Mouse (Mus musculus): ENCODE results near the gene Tnrc6b. TPM values are rescaled to one million over a fixed set of nuclear protein-coding genes. Genes with fewer than 3 reads are reported as not detected.

Tnrc6b gene
- total and polyA plus RNA-seq, 2 experiments: 7.3 to 18.2 TPM

DNA sequence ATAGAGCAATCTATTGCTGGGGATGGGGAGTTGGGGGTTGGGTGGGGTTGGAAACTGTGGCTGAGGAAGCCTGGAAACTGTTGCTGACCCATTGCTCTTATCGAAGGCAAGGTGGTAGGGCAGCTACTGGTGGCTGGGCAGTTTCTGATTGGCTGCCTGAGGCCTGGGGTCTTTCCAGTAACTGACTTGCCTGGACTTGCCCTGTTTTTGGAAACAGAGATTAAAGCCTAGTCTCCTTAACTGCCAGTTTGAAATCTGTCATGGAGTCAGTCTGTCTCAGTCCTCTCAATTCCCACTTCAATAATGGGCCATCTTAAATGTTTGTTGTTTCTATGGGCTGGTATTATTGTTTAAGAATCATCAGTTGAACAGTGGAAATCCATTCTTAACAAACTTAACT is 63.6 kb downstream of the Tnrc6b start:
- no peak for DNase-seq (ENCODE audit: extremely low read depth, low read depth, low spot score)

DNA sequence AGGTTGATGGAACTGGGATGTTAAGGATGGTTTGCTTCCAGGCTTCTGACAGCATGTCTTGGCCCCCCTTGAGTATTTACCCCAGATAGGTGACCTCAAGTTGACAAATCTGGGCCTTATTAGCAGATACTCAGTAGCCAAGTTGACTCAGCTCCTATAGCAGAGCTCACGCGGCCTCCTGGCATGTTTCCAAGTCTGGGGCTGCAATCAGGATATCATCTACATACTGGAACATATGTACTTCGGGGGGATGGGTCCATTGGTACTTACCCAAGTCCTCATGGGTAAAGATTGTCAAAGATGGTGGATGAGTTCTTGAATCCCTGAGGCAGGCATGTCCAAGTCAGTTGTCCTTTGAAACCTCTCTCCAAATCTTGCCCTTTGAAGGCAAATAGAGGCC is 67.9 kb downstream of the Tnrc6b start:
- 67% methylated on average over 3 of the region's 3 CpGs for WGBS
- Histone ChIP-seq H3K4me1 (ENCODE audit: control insufficient read depth, insufficient read depth, low read length) (no peaks in the 10 kb centered on the region), H3K9ac (ENCODE audit: low read depth, low read length) (no peak overlapping the region)

More for the DNA sequence above, 63.6 kb downstream of the Tnrc6b start:
- WGBS: 100% methylated on average over 1 of the region's 1 CpGs
- H3K27ac ChIP-seq (replicated peaks; ENCODE audit: insufficient read depth, low read depth, low read length): no peak overlapping the region
- TF ChIP-seq POLR2A (IDR thresholded peaks at IDR 0.05; ENCODE audit: extremely low read depth, insufficient read depth, low read length) (no peak), CTCF (IDR thresholded peaks at IDR 0.05; ENCODE audit: low read depth, low read length) (no peak)
- H3K9ac ChIP-seq (ENCODE audit: low read depth, low read length): no peak overlapping the region
- H3K4me3 ChIP-seq (ENCODE audit: insufficient read depth, low read depth, low read length): no peak overlapping the region
- no peaks in the 10 kb centered on the region for H3K27me3 ChIP-seq (ENCODE audit: control insufficient read depth, insufficient read depth, low read length)
- H3K79me2 ChIP-seq (ENCODE audit: control insufficient read depth, insufficient read depth, low read length): peaks cover 24% of the 10 kb centered on the region
- H3K36me3 ChIP-seq (ENCODE audit: control insufficient read depth, insufficient read depth, low read length): no peaks in the 10 kb centered on the region; the same call in 1 of the 2 replicates
- no peaks in the 10 kb centered on the region for H3K4me1 ChIP-seq (ENCODE audit: control insufficient read depth, insufficient read depth, low read length)

GRCm38 (mm10) chr15:80780154-80780751 is 69.1 kb downstream of the Tnrc6b start:
- DNase-seq (ENCODE audit: extremely low read depth, low read depth, low spot score): no peak
- 76% methylated on average over 5 of the region's 5 CpGs for WGBS

More for the DNA sequence above, 67.9 kb downstream of the Tnrc6b start:
- Histone ChIP-seq H3K27ac (replicated peaks; ENCODE audit: insufficient read depth, low read depth, low read length) (no peak overlapping the region), H3K27me3 (ENCODE audit: control insufficient read depth, insufficient read depth, low read length) (no peaks in the 10 kb centered on the region), H3K79me2 (ENCODE audit: control insufficient read depth, insufficient read depth, low read length) (peaks cover 24% of the 10 kb centered on the region), H3K36me3 (ENCODE audit: control insufficient read depth, insufficient read depth, low read length) (no peaks in the 10 kb centered on the region; the same call in 1 of the 2 replicates), H3K4me3 (ENCODE audit: insufficient read depth, low read depth, low read length) (no peak overlapping the region)
- DNase-seq (ENCODE audit: extremely low read depth, low read depth, low spot score): no peak
- no peak for TF ChIP-seq CTCF (IDR thresholded peaks at IDR 0.05; ENCODE audit: low read depth, low read length)
- no peak for TF ChIP-seq POLR2A (IDR thresholded peaks at IDR 0.05; ENCODE audit: extremely low read depth, insufficient read depth, low read length)

GRCm38 (mm10) chr15:80781218-80781806 is 70.2 kb downstream of the Tnrc6b start:
- DNase-seq (ENCODE audit: extremely low read depth, low read depth, low spot score): no peak
- no peak overlapping the region for H3K9ac ChIP-seq (ENCODE audit: low read depth, low read length)
- peaks cover 3% of the 10 kb centered on the region; the same call in 1 of the 2 replicates for H3K36me3 ChIP-seq (ENCODE audit: control insufficient read depth, insufficient read depth, low read length)
- 93% methylated on average over 5 of the region's 5 CpGs for WGBS
- H3K4me3 ChIP-seq (ENCODE audit: insufficient read depth, low read depth, low read length): no peak overlapping the region
- peaks cover 21% of the 10 kb centered on the region for H3K79me2 ChIP-seq (ENCODE audit: control insufficient read depth, insufficient read depth, low read length)
- no peak overlapping the region for H3K27ac ChIP-seq (replicated peaks; ENCODE audit: insufficient read depth, low read depth, low read length)
- no peak for TF ChIP-seq CTCF (IDR thresholded peaks at IDR 0.05; ENCODE audit: low read depth, low read length)
- TF ChIP-seq POLR2A (IDR thresholded peaks at IDR 0.05; ENCODE audit: extremely low read depth, insufficient read depth, low read length): no peak
- H3K27me3 ChIP-seq (ENCODE audit: control insufficient read depth, insufficient read depth, low read length): no peaks in the 10 kb centered on the region
- peaks cover 1% of the 10 kb centered on the region; the same call in 1 of the 2 replicates for H3K4me1 ChIP-seq (ENCODE audit: control insufficient read depth, insufficient read depth, low read length)

More at GRCm38 (mm10) chr15:80780154-80780751, 69.1 kb downstream of the Tnrc6b start:
- H3K36me3 ChIP-seq (ENCODE audit: control insufficient read depth, insufficient read depth, low read length): no peaks in the 10 kb centered on the region
- peaks cover 24% of the 10 kb centered on the region for H3K79me2 ChIP-seq (ENCODE audit: control insufficient read depth, insufficient read depth, low read length)
- TF ChIP-seq CTCF (IDR thresholded peaks at IDR 0.05; ENCODE audit: low read depth, low read length) (no peak), POLR2A (IDR thresholded peaks at IDR 0.05; ENCODE audit: extremely low read depth, insufficient read depth, low read length) (no peak)
- no peak overlapping the region for H3K4me3 ChIP-seq (ENCODE audit: insufficient read depth, low read depth, low read length)
- H3K4me1 ChIP-seq (ENCODE audit: control insufficient read depth, insufficient read depth, low read length): peaks cover 1% of the 10 kb centered on the region; the same call in 1 of the 2 replicates
- H3K27ac ChIP-seq (replicated peaks; ENCODE audit: insufficient read depth, low read depth, low read length): no peak overlapping the region
- no peak overlapping the region for H3K9ac ChIP-seq (ENCODE audit: low read depth, low read length)
- H3K27me3 ChIP-seq (ENCODE audit: control insufficient read depth, insufficient read depth, low read length): no peaks in the 10 kb centered on the region

GRCm38 (mm10) chr15:80784553-80784971 is 73.4 kb downstream of the Tnrc6b start:
- peaks cover 3% of the 10 kb centered on the region; the same call in 1 of the 2 replicates for H3K36me3 ChIP-seq (ENCODE audit: control insufficient read depth, insufficient read depth, low read length)
- H3K4me3 ChIP-seq (ENCODE audit: insufficient read depth, low read depth, low read length): no peak overlapping the region
- peaks cover 1% of the 10 kb centered on the region; the same call in 1 of the 2 replicates for H3K4me1 ChIP-seq (ENCODE audit: control insufficient read depth, insufficient read depth, low read length)
- no peaks in the 10 kb centered on the region for H3K27me3 ChIP-seq (ENCODE audit: control insufficient read depth, insufficient read depth, low read length)
- 44% methylated on average over 7 of the region's 7 CpGs for WGBS
- no peak overlapping the region for H3K9ac ChIP-seq (ENCODE audit: low read depth, low read length)
- H3K27ac ChIP-seq (replicated peaks; ENCODE audit: insufficient read depth, low read depth, low read length): no peak overlapping the region
- DNase-seq (ENCODE audit: extremely low read depth, low read depth, low spot score): peak; percentile 32
- no peak for TF ChIP-seq CTCF (IDR thresholded peaks at IDR 0.05; ENCODE audit: low read depth, low read length)
- peaks cover 5% of the 10 kb centered on the region for H3K79me2 ChIP-seq (ENCODE audit: control insufficient read depth, insufficient read depth, low read length)

- Histone ChIP-seq H3K9ac (ENCODE audit: low read depth, low read length) (no peak overlapping the region), H3K36me3 (ENCODE audit: control insufficient read depth, insufficient read depth, low read length) (peaks cover 3% of the 10 kb centered on the region; the same call in 1 of the 2 replicates), H3K4me3 (ENCODE audit: insufficient read depth, low read depth, low read length) (no peak overlapping the region), H3K79me2 (ENCODE audit: control insufficient read depth, insufficient read depth, low read length) (peaks cover 5% of the 10 kb centered on the region), H3K27me3 (ENCODE audit: control insufficient read depth, insufficient read depth, low read length) (no peaks in the 10 kb centered on the region), H3K4me1 (ENCODE audit: control insufficient read depth, insufficient read depth, low read length) (peaks cover 1% of the 10 kb centered on the region; the same call in 1 of the 2 replicates), H3K27ac (replicated peaks; ENCODE audit: insufficient read depth, low read depth, low read length) (no peak overlapping the region)
- TF ChIP-seq CTCF (IDR thresholded peaks at IDR 0.05; ENCODE audit: low read depth, low read length) (no peak), POLR2A (IDR thresholded peaks at IDR 0.05; ENCODE audit: extremely low read depth, insufficient read depth, low read length) (no peak)
- 98% methylated on average over 1 of the region's 1 CpGs for WGBS
- DNase-seq (ENCODE audit: extremely low read depth, low read depth, low spot score): no peak
Observed at GRCm38 (mm10) chr15:80785699-80786098, 74.6 kb downstream of the Tnrc6b start.
